ENCODE assay signal across 22 mouse cellular contexts in the genomic region with DNA sequence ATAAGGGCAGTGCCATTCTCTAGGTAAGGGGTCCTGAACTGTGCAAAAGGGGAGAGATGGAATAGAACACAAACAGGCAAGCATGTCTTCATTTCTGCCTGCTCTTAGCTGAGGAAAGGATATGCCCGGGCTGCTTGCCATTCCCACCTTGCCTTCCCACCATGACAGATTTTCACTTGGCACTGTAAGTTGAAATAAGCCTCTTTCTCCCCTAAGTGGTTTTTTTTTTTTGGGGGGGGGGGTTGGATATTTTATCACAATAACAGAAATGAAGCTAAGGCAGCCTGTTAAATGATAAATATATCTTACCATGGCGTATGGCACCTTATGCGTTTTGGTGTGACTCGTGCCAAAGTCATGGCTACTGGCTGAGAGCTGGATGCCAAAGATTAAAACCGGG.
DNase-seq lines count a peak whose midpoint lies in the region; ATAC-seq lines count a peak whose summit lies in the region.
"Had no signal": no experiment of that assay in that cellular context is flagged by ENCODE, and none has a peak within 500 bp of the region (broad histone marks: within the 10 kb centered on the region; RNA-seq: fewer than 3 reads in every experiment).

No protein-coding gene starts in this region.

- H3K36me3 ChIP-seq in forebrain, embryonic 14.5 days (ENCODE audit: control insufficient read depth, insufficient read depth, low read length), result no peaks in the 10 kb centered on the region
- H3K36me3 ChIP-seq in forebrain, embryonic 13.5 days (ENCODE audit: poor library complexity, severe bottlenecking), result no peaks in the 10 kb centered on the region
- H3K36me3 ChIP-seq: forebrain, embryonic 10.5 days; heart, embryonic 10.5 days; heart, embryonic 13.5 days; hindbrain, embryonic 12.5 days; hindbrain, embryonic 15.5 days had no signal

- DNase-seq in cerebellum, adult 9-11 months, result peak; percentile 13
- DNase-seq in forebrain, embryonic 14.5 days (ENCODE audit: low spot score), result peak; percentile 76
- DNase-seq in brain, adult 2 months (ENCODE audit: low read depth, low spot score), result peak; percentile 63
- no peak for DNase-seq in layer of hippocampus, postnatal 25 days (ENCODE audit: extremely low spot score in 1 of 2, low spot score in 1 of 2)
- DNase-seq: adrenal gland, adult 8-10 months; adrenal gland, postnatal 36 days; cerebellum, adult 11 months; gastrocnemius, postnatal 10 days; gastrocnemius, postnatal 36 days; heart, adult 2 months; heart, postnatal 14 days; heart, postnatal 4 days; kidney, adult 2 months had no signal

- no peaks in the 10 kb centered on the region for H3K9me3 ChIP-seq in forebrain, embryonic 14.5 days (replicated peaks; ENCODE audit: control insufficient read depth, low read length)
- no peaks in the 10 kb centered on the region for H3K9me3 ChIP-seq in forebrain, embryonic 13.5 days (replicated peaks)
- H3K9me3 ChIP-seq: forebrain, embryonic 10.5 days; heart, embryonic 10.5 days; heart, embryonic 13.5 days; hindbrain, embryonic 12.5 days; hindbrain, embryonic 15.5 days had no signal

- no peak overlapping the region for H3K27ac ChIP-seq in forebrain, embryonic 14.5 days (ENCODE audit: low read depth, low read length)
- no peak overlapping the region for H3K27ac ChIP-seq in forebrain, embryonic 13.5 days
- H3K27ac ChIP-seq: forebrain, embryonic 10.5 days; heart, adult 2 months; heart, embryonic 10.5 days; heart, embryonic 13.5 days; hindbrain, embryonic 12.5 days; hindbrain, embryonic 15.5 days had no signal

- no peak overlapping the region for H3K4me2 ChIP-seq in forebrain, embryonic 14.5 days (ENCODE audit: low read length)
- H3K4me2 ChIP-seq in forebrain, embryonic 13.5 days, result no peak overlapping the region
- H3K4me2 ChIP-seq: heart, embryonic 13.5 days; hindbrain, embryonic 12.5 days; hindbrain, embryonic 15.5 days had no signal

- H3K27me3 ChIP-seq in forebrain, embryonic 14.5 days (replicated peaks; ENCODE audit: control insufficient read depth, insufficient read depth, low read length), result peaks cover 9% of the 10 kb centered on the region; the same call in 1 of the 2 replicates
- H3K27me3 ChIP-seq in forebrain, embryonic 13.5 days, result peaks cover 56% of the 10 kb centered on the region
- H3K27me3 ChIP-seq: heart, embryonic 13.5 days; hindbrain, embryonic 12.5 days; hindbrain, embryonic 15.5 days had no signal

- 82% methylated on average over 5 of the region's 5 CpGs for WGBS in forebrain, embryonic 14.5 days
- 92% methylated on average over 5 of the region's 5 CpGs for WGBS in forebrain, embryonic 13.5 days

- peaks cover 9% of the 10 kb centered on the region; the same call in 1 of the 2 replicates for H3K4me1 ChIP-seq in forebrain, embryonic 14.5 days (ENCODE audit: control insufficient read depth, insufficient read depth, low read length)
- H3K4me1 ChIP-seq in forebrain, embryonic 13.5 days, result peaks cover 16% of the 10 kb centered on the region

- H3K9ac ChIP-seq in forebrain, embryonic 14.5 days (ENCODE audit: low read length), result no peak overlapping the region
- no peak overlapping the region for H3K9ac ChIP-seq in forebrain, embryonic 13.5 days
- H3K9ac ChIP-seq: heart, embryonic 13.5 days; hindbrain, embryonic 12.5 days; hindbrain, embryonic 15.5 days had no signal

- no peak overlapping the region for H3K4me3 ChIP-seq in forebrain, embryonic 14.5 days (ENCODE audit: low read depth, low read length)
- no peak overlapping the region for H3K4me3 ChIP-seq in forebrain, embryonic 13.5 days
- H3K4me3 ChIP-seq: forebrain, embryonic 10.5 days; heart, adult 2 months; heart, embryonic 10.5 days; heart, embryonic 13.5 days; hindbrain, embryonic 12.5 days; hindbrain, embryonic 15.5 days had no signal

- no peak for ATAC-seq in cerebellum, adult (ENCODE audit: insufficient number of reproducible peaks, low FRiP score, low TSS enrichment)
- ATAC-seq in forebrain, embryonic 14.5 days, result no peak
- no peak for ATAC-seq in forebrain, embryonic 13.5 days
- ATAC-seq: forebrain, embryonic 16.5 days; intestine, postnatal 0 days had no signal

Comparison
In these comparisons a context has a peak if more than half of its experiments do, and no peak if none do; other contexts are left out.
1. DNase-seq: peak in cerebellum, adult 9-11 months (single experiment), forebrain, embryonic 14.5 days (single experiment) and brain, adult 2 months (single experiment); none in layer of hippocampus, postnatal 25 days (0 of 2).